Mouse (Mus musculus) 3T3-L1 (cell line): ENCODE data around the gene Eno2.

Experiments used
- DNase-seq: peaks from one replicate; pipeline ENCODE4 v3.0.0-alpha.2; 2015; ENCODE audit warnings: low read depth, low spot score

Eno2 gene

DNA sequence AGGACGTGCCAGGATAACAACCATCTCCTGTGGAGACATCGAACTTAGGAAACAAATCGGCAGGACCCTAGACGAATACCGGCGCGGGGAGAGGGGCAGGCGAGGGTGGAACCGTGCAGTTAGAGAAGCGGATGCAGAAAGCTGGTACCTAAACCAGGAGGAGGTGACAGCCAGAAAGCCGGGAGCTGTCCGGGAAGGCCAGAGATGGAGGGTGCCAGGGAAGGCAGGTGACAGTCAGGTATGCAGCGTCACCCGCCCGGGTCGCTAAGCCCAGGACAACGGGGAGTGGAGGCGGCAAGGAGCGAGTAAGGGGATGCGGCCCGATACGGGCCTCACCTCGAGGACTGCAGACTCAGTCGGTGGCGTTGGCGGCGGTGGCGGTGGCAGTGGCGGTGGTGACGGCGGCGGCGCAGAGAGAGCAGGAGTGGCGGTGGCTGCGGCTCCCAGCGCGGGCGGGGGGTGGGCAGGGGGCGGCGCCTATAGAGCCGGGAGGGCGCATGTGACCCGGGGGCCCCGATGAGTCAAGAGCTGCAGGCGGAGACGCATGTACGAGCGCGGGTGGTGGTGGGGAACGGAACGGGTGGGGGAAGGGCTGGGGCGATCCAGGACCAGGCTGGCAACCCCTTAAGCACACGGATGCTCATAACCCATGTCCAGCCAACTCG is at the start of gene Eno2:
TSS of gene Eno2 (minus strand) at position 573 of the 665 bp plus-strand sequence.
- no peak for DNase-seq

GRCm38 (mm10) chr6:124817971-124818370 is 48.5 kb upstream of the Eno2 start:
- no peak for DNase-seq

GRCm38 (mm10) chr6:124817563-124817962 is 48.1 kb upstream of the Eno2 start:
- no peak for DNase-seq

- no peak for DNase-seq
These were observed 47.7 kb upstream of the Eno2 start for GRCm38 (mm10) chr6:124817125-124817524.

- DNase-seq, result no peak
These were observed 47.1 kb upstream of the Eno2 start for GRCm38 (mm10) chr6:124816611-124817010.

DNA sequence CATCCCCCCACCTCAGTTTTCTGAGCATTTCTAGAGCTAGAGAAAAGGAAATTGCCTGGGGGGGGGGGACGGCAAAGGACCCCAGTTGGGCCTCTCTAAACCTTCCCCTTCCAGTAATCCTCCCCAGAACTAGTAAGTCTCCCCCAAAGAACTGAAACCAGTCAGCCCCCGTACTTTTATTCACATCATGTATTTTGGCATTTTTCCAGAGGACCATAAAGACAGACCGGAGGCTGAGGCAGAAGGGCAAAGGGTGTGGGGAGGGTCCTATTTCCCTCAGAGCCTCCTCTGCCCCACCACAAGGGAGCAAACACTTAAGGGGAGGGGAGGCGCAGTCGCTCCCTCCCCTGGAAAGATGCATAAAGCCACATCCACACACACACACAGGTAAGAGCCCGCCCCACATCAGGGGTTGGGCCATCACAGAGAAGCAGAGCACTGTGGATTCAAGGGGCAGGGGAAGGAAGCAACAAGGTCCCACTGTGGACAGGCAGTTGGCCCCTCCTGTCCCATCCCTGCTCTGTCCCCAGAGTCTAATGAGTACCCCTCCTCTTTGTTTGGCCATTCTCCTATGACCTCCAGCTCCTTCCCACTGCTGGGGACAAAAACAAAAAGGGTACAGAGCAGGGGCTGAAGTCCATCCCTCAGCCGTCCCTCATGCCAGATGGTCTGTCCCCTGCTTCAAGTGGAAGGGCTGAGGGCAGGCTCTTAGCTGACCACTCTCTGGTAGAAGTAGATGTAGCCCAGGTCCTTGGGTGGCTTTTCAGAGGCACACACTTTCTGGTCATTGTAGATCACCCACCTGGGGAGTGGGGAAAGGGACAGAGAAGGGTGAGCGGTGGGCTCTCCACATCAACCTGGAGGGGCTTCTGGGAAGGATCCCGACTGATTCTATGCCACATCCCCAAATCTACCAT is 45.6 kb upstream of the Eno2 start:
- DNase-seq, result no peak

DNA sequence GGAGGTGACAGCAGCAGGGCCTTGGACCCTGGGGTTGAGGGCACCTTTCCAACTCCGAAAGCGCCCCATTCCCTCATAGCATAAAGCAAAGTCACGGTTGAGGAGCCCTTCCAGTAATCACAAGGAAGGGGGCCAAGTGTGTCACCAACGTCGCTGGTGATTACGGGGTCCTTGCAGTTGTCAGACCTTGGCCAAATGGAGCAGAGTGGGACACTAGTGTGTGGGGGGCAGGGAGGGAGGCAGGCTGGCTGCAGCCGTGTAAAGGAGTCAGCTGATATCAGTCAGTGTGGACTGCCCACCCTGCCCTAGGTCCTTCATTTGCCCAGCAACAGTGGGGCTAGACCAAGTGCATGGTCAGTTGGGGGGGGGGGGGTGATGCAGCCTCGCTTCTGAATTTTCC is 45.0 kb upstream of the Eno2 start:
- no peak for DNase-seq

DNA sequence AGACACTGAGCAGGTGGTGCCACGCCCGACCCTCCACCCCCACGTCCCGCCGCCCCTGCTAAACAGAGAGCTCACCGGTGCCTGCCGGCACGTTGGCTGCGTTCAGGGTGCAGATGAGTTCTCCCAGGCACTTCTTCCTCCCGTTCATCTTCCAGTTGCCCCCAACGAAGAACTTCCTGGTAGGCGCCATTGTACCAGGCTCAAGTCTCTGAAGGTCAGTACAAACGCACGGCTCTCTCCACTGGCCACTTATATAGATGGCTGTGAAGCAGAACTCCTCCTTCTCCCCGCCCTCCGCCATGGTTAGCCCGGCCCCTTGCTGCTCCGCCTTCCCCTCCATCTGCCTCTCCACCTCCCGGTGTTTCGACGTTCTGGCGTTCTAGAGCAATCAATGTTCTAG is 44.5 kb upstream of the Eno2 start, which contains the start of gene Tpi1:
TSS of gene Tpi1 (minus strand) at position 364 of the 400 bp plus-strand sequence.
- DNase-seq, result peak; percentile 96

- DNase-seq, result peak; percentile 80
These were observed 44.0 kb upstream of the Eno2 start for GRCm38 (mm10) chr6:124813496-124813895.

GRCm38 (mm10) chr6:124812848-124813247 is 43.4 kb upstream of the Eno2 start:
- no peak for DNase-seq

GRCm38 (mm10) chr6:124811701-124812560 is 42.5 kb upstream of the Eno2 start:
- no peak for DNase-seq

GRCm38 (mm10) chr6:124811403-124811665 is 41.9 kb upstream of the Eno2 start:
- peak; percentile 24 for DNase-seq

GRCm38 (mm10) chr6:124810566-124811402 is 41.3 kb upstream of the Eno2 start:
- peak; percentile 18 for DNase-seq

- peak; percentile 61 for DNase-seq
These were observed 40.5 kb upstream of the Eno2 start for GRCm38 (mm10) chr6:124809775-124810538.

DNA sequence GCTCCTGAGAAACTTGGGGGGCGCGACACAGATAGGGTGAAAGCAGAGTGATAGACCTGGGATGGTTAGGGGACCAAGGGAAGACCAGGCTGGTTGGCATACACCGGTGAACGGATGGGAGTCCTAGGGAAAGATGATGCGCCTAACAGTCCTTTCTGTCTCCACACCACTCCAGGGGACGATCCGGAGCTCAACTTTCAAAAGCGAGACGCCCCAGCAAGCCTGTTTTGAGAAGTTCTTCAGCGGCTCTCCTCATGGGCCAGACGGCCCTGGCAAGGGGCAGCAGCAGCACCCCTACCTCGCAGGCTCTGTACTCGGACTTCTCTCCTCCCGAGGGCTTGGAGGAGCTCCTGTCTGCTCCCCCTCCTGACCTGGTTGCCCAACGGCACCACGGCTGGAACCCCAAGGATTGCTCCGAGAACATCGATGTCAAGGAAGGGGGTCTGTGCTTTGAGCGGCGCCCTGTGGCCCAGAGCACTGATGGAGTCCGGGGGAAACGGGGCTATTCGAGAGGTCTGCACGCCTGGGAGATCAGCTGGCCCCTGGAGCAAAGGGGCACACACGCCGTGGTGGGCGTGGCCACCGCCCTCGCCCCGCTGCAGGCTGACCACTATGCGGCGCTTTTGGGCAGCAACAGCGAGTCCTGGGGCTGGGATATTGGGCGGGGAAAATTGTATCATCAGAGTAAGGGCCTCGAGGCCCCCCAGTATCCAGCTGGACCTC is 39.7 kb upstream of the Eno2 start:
- DNase-seq, result peak; percentile 91

DNA sequence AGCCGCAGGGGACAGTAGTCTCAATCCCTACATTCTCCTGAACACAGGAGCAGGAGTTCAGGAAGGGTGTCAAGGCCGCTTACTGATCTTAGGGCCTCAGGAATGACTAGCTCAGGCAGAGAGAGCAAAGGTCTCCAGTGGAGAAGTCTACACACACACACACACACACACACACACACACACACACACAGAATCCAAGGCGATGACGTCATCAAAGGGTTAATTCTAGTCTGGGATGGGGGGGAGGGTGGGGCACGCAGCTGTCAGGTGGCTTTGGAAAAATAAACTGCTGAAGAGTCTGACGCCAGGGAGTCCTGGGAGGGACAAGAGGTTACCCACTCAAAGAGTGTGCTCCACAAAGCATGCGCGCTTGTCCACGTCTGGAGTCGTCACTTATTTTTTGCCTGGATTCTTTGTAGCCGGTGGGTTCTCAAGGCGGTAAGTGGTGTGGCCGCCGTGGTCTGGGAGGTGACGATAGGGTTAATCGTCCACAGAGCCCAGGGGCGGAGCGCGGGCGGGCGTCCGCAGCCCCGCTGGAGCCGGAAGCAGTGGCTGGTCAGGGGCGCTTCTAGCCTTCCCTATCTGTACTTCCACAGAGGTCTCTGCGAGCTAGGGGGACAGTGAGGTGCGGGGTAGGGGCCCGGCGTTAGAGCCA is 39.0 kb upstream of the Eno2 start, which contains the start of gene Spsb2:
TSS of gene Spsb2 (plus strand) at position 304 of the 655 bp plus-strand sequence.
- peak; percentile 83 for DNase-seq

DNA sequence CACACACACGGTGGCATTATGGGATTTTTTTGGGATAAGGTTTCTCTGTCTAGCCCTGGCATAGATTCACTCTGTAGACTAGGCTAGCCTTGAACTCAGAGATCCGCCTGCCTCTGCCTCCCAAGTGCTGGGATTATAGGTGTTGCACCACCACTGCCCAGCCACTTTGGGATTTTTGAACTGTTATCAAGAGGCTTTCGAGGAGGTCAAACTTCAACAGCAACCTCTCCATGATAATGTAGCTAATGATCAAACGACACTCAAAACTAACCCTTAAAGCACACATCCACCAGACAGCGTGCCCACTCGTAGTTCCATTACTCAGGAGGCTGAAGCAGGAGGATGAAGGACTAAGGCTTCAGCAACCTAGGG is 38.5 kb upstream of the Eno2 start:
- DNase-seq, result no peak

DNA sequence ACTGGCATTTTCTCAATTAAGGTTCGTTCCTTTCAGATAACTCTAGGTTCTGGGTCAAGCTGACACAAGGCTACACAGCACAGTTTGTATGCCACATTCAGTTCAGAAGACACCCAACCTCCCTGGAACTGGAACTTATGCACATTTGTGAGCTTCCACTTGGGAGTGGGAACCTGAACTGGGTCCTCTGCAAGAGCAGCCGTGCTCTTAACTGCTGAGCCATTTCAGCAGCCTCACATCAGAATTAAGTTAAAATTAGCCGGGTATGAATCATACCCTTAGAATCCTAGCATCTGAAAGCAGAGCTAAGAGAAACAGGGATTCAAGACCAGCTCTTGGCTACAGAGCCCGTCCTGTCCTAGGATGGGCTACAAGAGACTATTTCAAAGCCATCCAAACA is 37.9 kb upstream of the Eno2 start:
- DNase-seq, result peak; percentile 68
